Mouse (Mus musculus) cerebellum, postnatal 4 days (tissue): ENCODE measurements at regions not wholly inside any gene's neighbourhood (a gene's known extent, or its start where the extent isn't known, plus 50 kb on each side); places are given as distances from the start of the nearest gene placed in this dataset.
"Not testable (repeated sequence)": the region's sequence is repeated elsewhere in the genome, so short reads cannot be mapped to it uniquely, and the experiment has no call there.

ENCODE experiments used
- DNase-seq, 2 experiments: peaks; one replicate each; pipeline ENCODE4 v3.0.0; 2022; ENCODE audit warnings: low spot score in 2 of 2, mixed read lengths in 1 of 2

- DNase-seq: no peak
These were observed 297.9 kb upstream of the Pex5l start for GRCm38 (mm10) chr3:33440905-33441304.

- no peak for DNase-seq
These were observed 297.5 kb upstream of the Pex5l start for GRCm38 (mm10) chr3:33440500-33440899.

- DNase-seq: no peak
These were observed 273.9 kb upstream of the Pex5l start for GRCm38 (mm10) chr3:33416922-33417321.

- no peak for DNase-seq
These were observed 273.3 kb upstream of the Pex5l start for GRCm38 (mm10) chr3:33416321-33416720.

GRCm38 (mm10) chr3:33401904-33402303, 258.9 kb upstream of the Pex5l start:
- no peak for DNase-seq

GRCm38 (mm10) chr3:33399321-33399720, 256.3 kb upstream of the Pex5l start:
- no peak for DNase-seq

GRCm38 (mm10) chr3:33398326-33398725, 255.3 kb upstream of the Pex5l start:
- DNase-seq: no peak

- DNase-seq: no peak
These were observed 254.2 kb upstream of the Pex5l start for GRCm38 (mm10) chr3:33397217-33397616.

GRCm38 (mm10) chr3:33392541-33392822, 249.4 kb upstream of the Pex5l start:
- DNase-seq: no peak

GRCm38 (mm10) chr3:33391765-33392540, 248.9 kb upstream of the Pex5l start:
- DNase-seq: no peak

GRCm38 (mm10) chr3:33388171-33388570, 245.1 kb upstream of the Pex5l start:
- no peak for DNase-seq

- no peak for DNase-seq
These were observed 240.6 kb upstream of the Pex5l start for GRCm38 (mm10) chr3:33383622-33384021.

GRCm38 (mm10) chr3:33379604-33380003, 236.6 kb upstream of the Pex5l start:
- no peak for DNase-seq

- DNase-seq: no peak
These were observed 232.1 kb upstream of the Pex5l start for GRCm38 (mm10) chr3:33375161-33375560.

- DNase-seq: no peak
These were observed 229.8 kb upstream of the Pex5l start for GRCm38 (mm10) chr3:33372806-33373205.

GRCm38 (mm10) chr3:33363521-33363920, 220.5 kb upstream of the Pex5l start:
- DNase-seq: no peak

- no peak for DNase-seq
These were observed 217.0 kb upstream of the Pex5l start for GRCm38 (mm10) chr3:33360030-33360429.

GRCm38 (mm10) chr3:33353860-33354259, 210.8 kb upstream of the Pex5l start:
- DNase-seq: no peak

- no peak for DNase-seq
These were observed 207.9 kb upstream of the Pex5l start for GRCm38 (mm10) chr3:33350986-33351385.

GRCm38 (mm10) chr3:33334056-33334455, 191.0 kb upstream of the Pex5l start:
- DNase-seq: no peak

- not testable (repeated sequence) for DNase-seq
These were observed 174.6 kb upstream of the Pex5l start for GRCm38 (mm10) chr3:33317691-33318090.

- no peak for DNase-seq
These were observed 169.3 kb upstream of the Pex5l start for GRCm38 (mm10) chr3:33312230-33312825.

GRCm38 (mm10) chr3:33308212-33308611, 165.2 kb upstream of the Pex5l start:
- peak in 1 of 2 experiments; percentile 1 for DNase-seq

- no peak for DNase-seq
These were observed 163.1 kb upstream of the Pex5l start for GRCm38 (mm10) chr3:33306169-33306568.
